Mouse (Mus musculus) erythroid progenitor cell, adult 5-6 weeks (primary cell): ENCODE results near the gene Gapdh. TPM values are rescaled to one million over a fixed set of nuclear protein-coding genes. Genes with fewer than 3 reads are reported as not detected.

Experiments
- ATAC-seq: replicated peaks from 2 replicates; pipeline ENCODE4 v1.8.0; 2016; ENCODE audit warnings: moderate number of reproducible peaks, mild to moderate bottlenecking, moderate TSS enrichment, inconsistent platforms; ENCODE audit not compliant: poor library complexity, low FRiP score, severe bottlenecking
- total RNA-seq, 2 experiments: library from RNA; stranded (forward) in 1 of 2; stranded (reverse) in 1 of 2; fragments of 150-400 nt in 1 of 2; fragments of 186-747, 209-891 nt in 1 of 2; gene quantifications; 2 replicates each; pipeline versions ENCODE4 v1.2.3 to v1.2.4; 2015 to 2017; ENCODE audit warnings: low replicate concordance in 2 of 2

Gene Gapdh
- total RNA-seq, 2 experiments from 2014 or later: 228 to 683 TPM

DNA sequence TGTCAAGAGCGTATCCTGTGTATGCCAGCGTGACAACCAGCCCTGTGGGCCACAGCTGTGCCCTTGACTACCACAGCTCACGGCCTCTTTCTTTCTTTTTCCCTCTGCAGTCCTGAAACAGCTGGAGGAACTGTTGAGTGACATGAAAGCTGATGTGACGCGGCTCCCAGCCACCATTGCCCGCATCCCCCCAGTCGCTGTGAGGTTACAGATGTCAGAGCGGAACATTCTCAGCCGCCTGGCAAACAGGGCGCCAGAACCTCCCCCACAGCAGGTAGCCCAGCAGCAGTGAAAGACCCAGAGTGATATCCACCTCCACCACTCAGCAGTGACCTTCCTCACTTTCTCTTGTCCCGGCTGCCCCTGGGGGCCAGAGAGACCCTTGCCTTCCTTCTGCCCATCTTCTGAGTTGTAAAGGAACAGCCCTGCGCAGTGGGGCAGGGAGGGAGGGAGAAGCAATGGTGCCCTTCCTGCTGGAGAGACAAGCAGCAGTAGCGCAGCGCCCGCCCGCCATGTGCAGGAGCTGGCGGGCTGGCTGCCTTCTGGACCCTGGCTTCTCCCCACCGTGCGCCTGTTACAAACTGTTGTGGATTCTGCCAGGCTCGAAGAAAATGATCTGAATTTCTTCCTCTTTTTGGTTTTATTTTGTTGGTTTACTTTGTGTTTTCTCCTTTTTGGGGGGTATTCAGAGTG lies 36.4 kb downstream of the Gapdh start:
- ATAC-seq: no peak

DNA sequence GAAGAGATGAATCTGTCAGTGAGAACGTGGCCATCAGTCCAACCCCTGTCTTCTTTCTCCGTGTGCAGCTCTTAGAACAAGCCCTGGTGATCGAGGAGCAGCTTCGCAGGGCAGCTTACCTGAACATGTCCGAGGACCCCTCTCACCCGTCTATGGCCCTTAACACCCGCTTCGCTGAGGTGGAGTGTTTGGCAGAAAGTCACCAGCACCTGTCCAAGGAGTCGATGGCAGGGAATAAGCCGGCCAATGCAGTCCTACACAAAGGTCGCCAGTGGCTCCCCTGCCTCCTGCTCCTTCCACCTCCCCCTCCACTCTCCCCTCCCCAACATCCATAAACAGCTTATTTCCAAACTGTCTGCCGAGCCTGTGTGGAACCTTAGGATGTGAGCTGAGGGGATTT lies 37.5 kb downstream of the Gapdh start:
- ATAC-seq: no peak

DNA sequence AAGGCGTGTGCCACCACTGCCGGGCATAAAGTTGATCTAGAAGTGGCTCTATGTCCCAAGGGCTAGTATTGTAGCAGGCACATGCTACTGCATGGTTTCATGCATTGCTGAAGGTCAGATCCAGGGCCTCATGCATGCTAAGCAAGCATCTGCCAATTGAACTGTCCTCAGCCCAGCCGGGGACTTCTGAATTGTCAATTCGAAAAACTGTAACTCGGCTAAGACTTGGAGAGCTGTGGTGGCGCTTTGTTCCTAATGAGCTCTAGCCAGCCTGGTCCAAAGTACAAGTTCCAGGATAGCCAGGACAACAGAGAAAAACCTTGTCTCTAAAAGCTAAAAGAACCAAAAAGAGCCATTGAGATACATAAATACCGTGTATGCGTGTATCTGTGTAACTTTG lies 46.9 kb downstream of the Gapdh start:
- ATAC-seq: no peak

DNA sequence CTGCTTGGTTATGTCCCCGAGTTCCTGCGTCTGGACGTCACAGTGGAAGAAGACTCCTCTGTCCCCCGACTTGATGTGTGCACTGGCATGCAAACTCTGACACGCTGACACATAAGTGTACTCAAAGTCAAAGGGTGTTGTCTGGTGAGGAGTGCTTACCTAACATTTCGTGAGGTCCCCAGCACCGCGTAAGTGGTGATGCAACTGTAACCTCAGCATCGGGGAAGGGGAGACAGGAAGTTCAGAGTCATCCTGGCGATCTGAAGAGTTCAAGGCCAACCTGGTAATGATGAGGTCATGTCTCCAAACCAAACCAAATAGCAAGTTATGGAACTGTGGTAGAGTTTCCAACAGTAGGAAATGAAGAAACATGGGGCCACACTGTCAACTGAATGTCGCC lies 53.7 kb downstream of the Gapdh start:
- ATAC-seq: no peak

Other genes with a start within 250 kb of the Gapdh start
- gene Ptms, start 246.4 kb downstream of the Gapdh start, total RNA-seq (2015; ENCODE audit: low replicate concordance): 15.5 and 20.5 TPM in 2 replicates
- gene Ptms, start 246.4 kb downstream of the Gapdh start, total RNA-seq (2017; ENCODE audit: low replicate concordance): 7.9 and 18.6 TPM in 2 replicates
- 44.0 and 45.3 TPM in 2 replicates for gene Mlf2, start 235.1 kb downstream of the Gapdh start, total RNA-seq (2015; ENCODE audit: low replicate concordance)
- 18.5 and 42.2 TPM in 2 replicates for gene Mlf2, start 235.1 kb downstream of the Gapdh start, total RNA-seq (2017; ENCODE audit: low replicate concordance)
- 14.3 and 17.3 TPM in 2 replicates for gene Cops7a, start 200.9 kb downstream of the Gapdh start, total RNA-seq (2015; ENCODE audit: low replicate concordance)
- 4.1 and 4.9 TPM in 2 replicates for gene Cops7a, start 200.9 kb downstream of the Gapdh start, total RNA-seq (2017; ENCODE audit: low replicate concordance)
- gene Pianp, start 169.8 kb downstream of the Gapdh start, total RNA-seq (2015; ENCODE audit: low replicate concordance): not detected in 2 replicates
- not detected in 2 replicates for gene Pianp, start 169.8 kb downstream of the Gapdh start, total RNA-seq (2017; ENCODE audit: low replicate concordance)
- 49.4 and 54.1 TPM in 2 replicates for gene Zfp384, start 157.3 kb downstream of the Gapdh start, total RNA-seq (2015; ENCODE audit: low replicate concordance)
- 25.8 and 41.2 TPM in 2 replicates for gene Zfp384, start 157.3 kb downstream of the Gapdh start, total RNA-seq (2017; ENCODE audit: low replicate concordance)
- 5.0 and 5.4 TPM in 2 replicates for gene Ing4, start 126.7 kb downstream of the Gapdh start, total RNA-seq (2015; ENCODE audit: low replicate concordance)
- gene Ing4, start 126.7 kb downstream of the Gapdh start, total RNA-seq (2017; ENCODE audit: low replicate concordance): 59.6 and 60.0 TPM in 2 replicates
- 4.3 and 9.6 TPM in 2 replicates for gene Acrbp, start 116.8 kb downstream of the Gapdh start, total RNA-seq (2015; ENCODE audit: low replicate concordance)
- 0.68 and 9.4 TPM in 2 replicates for gene Acrbp, start 116.8 kb downstream of the Gapdh start, total RNA-seq (2017; ENCODE audit: low replicate concordance)
- 3.6 and 10.9 TPM in 2 replicates for gene Lpar5, start 98.5 kb downstream of the Gapdh start, total RNA-seq (2015; ENCODE audit: low replicate concordance)
- not detected in 2 replicates for gene Lpar5, start 98.5 kb downstream of the Gapdh start, total RNA-seq (2017; ENCODE audit: low replicate concordance)
- gene Chd4, start 70.5 kb downstream of the Gapdh start, total RNA-seq (2015; ENCODE audit: low replicate concordance): 49.0 and 64.2 TPM in 2 replicates
- gene Chd4, start 70.5 kb downstream of the Gapdh start, total RNA-seq (2017; ENCODE audit: low replicate concordance): 176 and 220 TPM in 2 replicates
- gene Nop2, start 34.6 kb downstream of the Gapdh start, total RNA-seq (2015; ENCODE audit: low replicate concordance): 6.7 and 17.3 TPM in 2 replicates
- gene Nop2, start 34.6 kb downstream of the Gapdh start, total RNA-seq (2017; ENCODE audit: low replicate concordance): 5.7 and 8.9 TPM in 2 replicates
- 5.9 and 11.5 TPM in 2 replicates for gene Iffo1, start 21.2 kb downstream of the Gapdh start, total RNA-seq (2015; ENCODE audit: low replicate concordance)
- gene Iffo1, start 21.2 kb downstream of the Gapdh start, total RNA-seq (2017; ENCODE audit: low replicate concordance): 9.7 and 15.7 TPM in 2 replicates
- 953 and 1,019 TPM in 2 replicates for gene Ncapd2, start 25.2 kb upstream of the Gapdh start, total RNA-seq (2015; ENCODE audit: low replicate concordance)
- gene Ncapd2, start 25.2 kb upstream of the Gapdh start, total RNA-seq (2017; ENCODE audit: low replicate concordance): 924 and 1,011 TPM in 2 replicates
- 63.3 and 85.8 TPM in 2 replicates for gene Mrpl51, start 25.3 kb upstream of the Gapdh start, total RNA-seq (2015; ENCODE audit: low replicate concordance)
- 64.1 and 65.3 TPM in 2 replicates for gene Mrpl51, start 25.3 kb upstream of the Gapdh start, total RNA-seq (2017; ENCODE audit: low replicate concordance)
- gene Vamp1, start 49.1 kb upstream of the Gapdh start, total RNA-seq (2015; ENCODE audit: low replicate concordance): 4.7 and 6.7 TPM in 2 replicates
- gene Vamp1, start 49.1 kb upstream of the Gapdh start, total RNA-seq (2017; ENCODE audit: low replicate concordance): 2.0 and 10.0 TPM in 2 replicates
- gene Tapbpl, start 65.4 kb upstream of the Gapdh start, total RNA-seq (2015; ENCODE audit: low replicate concordance): 0.84 and 1.8 TPM in 2 replicates
- gene Tapbpl, start 65.4 kb upstream of the Gapdh start, total RNA-seq (2017; ENCODE audit: low replicate concordance): 6.7 and 6.8 TPM in 2 replicates
- gene Cd27, start 70.5 kb upstream of the Gapdh start, total RNA-seq (2015; ENCODE audit: low replicate concordance): 5.0 and 7.5 TPM in 2 replicates
- 0.51 and 1.2 TPM in 2 replicates for gene Cd27, start 70.5 kb upstream of the Gapdh start, total RNA-seq (2017; ENCODE audit: low replicate concordance)
- not detected in 2 replicates for gene Tuba3a, start 119.6 kb upstream of the Gapdh start, total RNA-seq (2015; ENCODE audit: low replicate concordance)
- gene Tuba3a, start 119.6 kb upstream of the Gapdh start, total RNA-seq (2017; ENCODE audit: low replicate concordance): not detected in 2 replicates
- 0.84 and 5.0 TPM in 2 replicates for gene Ltbr, start 147.4 kb upstream of the Gapdh start, total RNA-seq (2015; ENCODE audit: low replicate concordance)
- 2.8 and 3.5 TPM in 2 replicates for gene Ltbr, start 147.4 kb upstream of the Gapdh start, total RNA-seq (2017; ENCODE audit: low replicate concordance)
- 2.9 and 7.6 TPM in 2 replicates for gene Scnn1a, start 154.2 kb upstream of the Gapdh start, total RNA-seq (2015; ENCODE audit: low replicate concordance)
- gene Scnn1a, start 154.2 kb upstream of the Gapdh start, total RNA-seq (2017; ENCODE audit: low replicate concordance): not detected in 2 replicates
- gene Tnfrsf1a, start 182.9 kb upstream of the Gapdh start, total RNA-seq (2015; ENCODE audit: low replicate concordance): 8.3 and 11.7 TPM in 2 replicates
- gene Tnfrsf1a, start 182.9 kb upstream of the Gapdh start, total RNA-seq (2017; ENCODE audit: low replicate concordance): 2.3 and 20.7 TPM in 2 replicates
- not detected in 2 replicates for gene Plekhg6, start 214.3 kb upstream of the Gapdh start, total RNA-seq (2015; ENCODE audit: low replicate concordance)
- not detected in 2 replicates for gene Plekhg6, start 214.3 kb upstream of the Gapdh start, total RNA-seq (2017; ENCODE audit: low replicate concordance)